Mouse (Mus musculus) spleen, adult 2 months (tissue): ENCODE results near the gene Ankrd1. TPM values are rescaled to one million over a fixed set of nuclear protein-coding genes. Genes with fewer than 3 reads are reported as not detected.

ENCODE experiments used
- DNase-seq, 2 experiments: peaks; one replicate each; pipeline versions ENCODE4 v3.0.0 to v3.0.0-alpha.2; 2012 to 2021; ENCODE audit warnings: low spot score in 2 of 2, low read depth in 1 of 2
- H3K27ac ChIP-seq: fragments of 200-500 bp; 2 replicates; pipeline ENCODE4 v1.5.1; 2012; ENCODE audit warnings: low read length, inconsistent platforms; ENCODE audit not compliant: insufficient read depth
- H3K27me3 ChIP-seq: fragments of 200-500 bp; 2 replicates; pipeline ENCODE4 v1.6.1; 2012; ENCODE audit warnings: mild to moderate bottlenecking, moderate library complexity, low read length, inconsistent platforms; ENCODE audit not compliant: control insufficient read depth, insufficient read depth
- H3K36me3 ChIP-seq: fragments of 200-500 bp; 2 replicates; pipeline ENCODE4 v1.6.1; 2012; ENCODE audit warnings: mild to moderate bottlenecking, low read length, inconsistent platforms; ENCODE audit not compliant: control insufficient read depth, insufficient read depth
- H3K4me1 ChIP-seq: fragments of 200-500 bp; 2 replicates; pipeline ENCODE4 v1.6.1; 2011; ENCODE audit warnings: inconsistent platforms; ENCODE audit not compliant: control insufficient read depth, insufficient read depth, insufficient read length
- H3K4me3 ChIP-seq: fragments of 200-500 bp; 2 replicates; pipeline ENCODE4 v1.5.1; 2011; ENCODE audit warnings: mild to moderate bottlenecking, inconsistent platforms; ENCODE audit not compliant: insufficient read depth, insufficient read length; ENCODE audit errors: extremely low read depth
- CTCF ChIP-seq: fragments of 200-500 bp; IDR thresholded peaks from 2 replicates; pipeline ENCODE4 v1.5.1; 2011; ENCODE audit warnings: mild to moderate bottlenecking, inconsistent platforms; ENCODE audit not compliant: insufficient read depth, insufficient read length, insufficient replicate concordance; ENCODE audit errors: extremely low read depth
- POLR2A ChIP-seq: fragments of 200-500 bp; IDR thresholded peaks from 2 replicates; pipeline ENCODE4 v1.6.1; 2011; ENCODE audit warnings: low read depth, low read length, inconsistent platforms
- WGBS: fragments of 180-500 bp; shearing (Covaris S2); methylation state at CpG from one replicate; pipeline ENCODE4 v1.1.7; 2018; 5-methylcytosine and 5-hydroxymethylcytosine counted together
- polyA plus RNA-seq: library from polyadenylated mRNA; depleted of rRNA; stranded (reverse); fragments of >200 nt; gene quantifications from 2 replicates; pipeline ENCODE4 v1.2.3, GENCODE M21; 2012

Ankrd1 gene
- polyA plus RNA-seq, 1 experiment = 0.13 TPM

GRCm38 (mm10) chr19:36111054-36111895 lies 8.6 kb downstream of the Ankrd1 start:
- no peak overlapping the region for H3K4me3 ChIP-seq
- 42% methylated on average over 7 of the region's 7 CpGs for WGBS

GRCm38 (mm10) chr19:36110465-36110864 lies 9.4 kb downstream of the Ankrd1 start:
- Histone ChIP-seq H3K27me3 (no peaks in the 10 kb centered on the region), H3K4me1 (no peaks in the 10 kb centered on the region), H3K27ac (no peak overlapping the region), H3K4me3 (no peak overlapping the region), H3K36me3 (no peaks in the 10 kb centered on the region)
- WGBS = 55% methylated on average over 7 of the region's 7 CpGs
- DNase-seq = no peak
- TF ChIP-seq CTCF (no peak), POLR2A (no peak)

More at GRCm38 (mm10) chr19:36111054-36111895, 8.6 kb downstream of the Ankrd1 start:
- Histone ChIP-seq H3K27me3 (no peaks in the 10 kb centered on the region), H3K36me3 (no peaks in the 10 kb centered on the region), H3K27ac (no peak overlapping the region), H3K4me1 (no peaks in the 10 kb centered on the region)
- no peak for DNase-seq
- TF ChIP-seq CTCF = no peak
- TF ChIP-seq POLR2A = no peak

GRCm38 (mm10) chr19:36109318-36109944 lies 10.5 kb downstream of the Ankrd1 start:
- Histone ChIP-seq H3K4me1 (no peaks in the 10 kb centered on the region), H3K36me3 (no peaks in the 10 kb centered on the region), H3K27me3 (no peaks in the 10 kb centered on the region), H3K27ac (no peak overlapping the region), H3K4me3 (no peak overlapping the region)
- WGBS = 87% methylated on average over 26 of the region's 26 CpGs
- no peak for TF ChIP-seq CTCF
- TF ChIP-seq POLR2A = no peak
- DNase-seq = no peak

- TF ChIP-seq POLR2A = no peak
- DNase-seq = no peak
- Histone ChIP-seq H3K4me1 (no peaks in the 10 kb centered on the region), H3K27ac (no peak overlapping the region), H3K4me3 (no peak overlapping the region), H3K27me3 (no peaks in the 10 kb centered on the region), H3K36me3 (peaks cover 19% of the 10 kb centered on the region)
- WGBS = 38% methylated on average over 5 of the region's 5 CpGs
Observed at GRCm38 (mm10) chr19:36103909-36104308, 16.0 kb downstream of the Ankrd1 start.

GRCm38 (mm10) chr19:36098916-36099315 lies 21.0 kb downstream of the Ankrd1 start:
- Histone ChIP-seq H3K4me3 (no peak overlapping the region), H3K27me3 (no peaks in the 10 kb centered on the region), H3K36me3 (peaks cover 26% of the 10 kb centered on the region), H3K4me1 (no peaks in the 10 kb centered on the region), H3K27ac (no peak overlapping the region)
- no peak for DNase-seq
- TF ChIP-seq CTCF = no peak
- no peak for TF ChIP-seq POLR2A
- 93% methylated on average over 7 of the region's 7 CpGs for WGBS

- no peak for DNase-seq
- no peaks in the 10 kb centered on the region for H3K27me3 ChIP-seq
- H3K27ac ChIP-seq = no peak overlapping the region
- no peaks in the 10 kb centered on the region for H3K4me1 ChIP-seq
- 95% methylated on average over 1 of the region's 1 CpGs for WGBS
- H3K36me3 ChIP-seq = peaks cover 28% of the 10 kb centered on the region
- H3K4me3 ChIP-seq = no peak overlapping the region
- TF ChIP-seq POLR2A (no peak), CTCF (no peak)
Observed at GRCm38 (mm10) chr19:36098265-36098664, 21.6 kb downstream of the Ankrd1 start.

- TF ChIP-seq CTCF = no peak
- TF ChIP-seq POLR2A = no peak
- Histone ChIP-seq H3K4me1 (no peaks in the 10 kb centered on the region), H3K36me3 (peaks cover 28% of the 10 kb centered on the region), H3K27me3 (no peaks in the 10 kb centered on the region), H3K27ac (no peak overlapping the region), H3K4me3 (no peak overlapping the region)
- DNase-seq = no peak
- 89% methylated on average over 3 of the region's 3 CpGs for WGBS
Observed at GRCm38 (mm10) chr19:36097194-36097593, 22.7 kb downstream of the Ankrd1 start.
